Mouse (Mus musculus): ENCODE data around the gene Retreg1. TPM values are rescaled to one million over a fixed set of nuclear protein-coding genes. Genes with fewer than 3 reads are reported as not detected.

The Retreg1 gene
- polyA plus RNA-seq, 1 experiment from 2014 or later: 6.8 TPM

GRCm38 (mm10) chr15:25889927-25890326 lies 46.9 kb downstream of the Retreg1 start:
- Histone ChIP-seq H3K36me3 (no peaks in the 10 kb centered on the region), H3K4me2 (replicated peaks) (no peak overlapping the region), H3K27ac (no peak overlapping the region), H3K9ac (replicated peaks) (no peak overlapping the region), H3K27me3 (no peaks in the 10 kb centered on the region), H3K4me3 (replicated peaks) (no peak overlapping the region), H3K4me1 (replicated peaks) (0 out of 2 replicates have a peak, but pooled peaks cover 3% of the 10 kb centered on the region), H3K9me3 (no peaks in the 10 kb centered on the region)
- ATAC-seq: no peak
- WGBS: 96% methylated on average over 5 of the region's 5 CpGs

- no peak overlapping the region for H3K9ac ChIP-seq (replicated peaks)
- no peak for ATAC-seq
- H3K27me3 ChIP-seq: no peaks in the 10 kb centered on the region
- 0 out of 2 replicates have a peak, but pooled peaks cover 3% of the 10 kb centered on the region for H3K4me1 ChIP-seq (replicated peaks)
- no peaks in the 10 kb centered on the region for H3K36me3 ChIP-seq
- WGBS: 88% methylated on average over 11 of the region's 11 CpGs
- H3K4me3 ChIP-seq (replicated peaks): no peak overlapping the region
- no peaks in the 10 kb centered on the region for H3K9me3 ChIP-seq
- H3K27ac ChIP-seq: no peak overlapping the region
- no peak overlapping the region for H3K4me2 ChIP-seq (replicated peaks)
Observed at GRCm38 (mm10) chr15:25891556-25891955, 48.6 kb downstream of the Retreg1 start.

- 0 out of 2 replicates have a peak, but pooled peaks cover 3% of the 10 kb centered on the region for H3K4me1 ChIP-seq (replicated peaks)
- no peak for ATAC-seq
- H3K4me2 ChIP-seq (replicated peaks): no peak overlapping the region
- H3K4me3 ChIP-seq (replicated peaks): no peak overlapping the region
- 49% methylated on average over 2 of the region's 2 CpGs for WGBS
- no peaks in the 10 kb centered on the region for H3K27me3 ChIP-seq
- no peaks in the 10 kb centered on the region for H3K36me3 ChIP-seq
- H3K9me3 ChIP-seq: no peaks in the 10 kb centered on the region
- no peak overlapping the region for H3K27ac ChIP-seq
- H3K9ac ChIP-seq (replicated peaks): no peak overlapping the region
Observed at GRCm38 (mm10) chr15:25893327-25893726, 50.3 kb downstream of the Retreg1 start.

GRCm38 (mm10) chr15:25896783-25897182 lies 53.8 kb downstream of the Retreg1 start:
- WGBS: 92% methylated on average over 4 of the region's 4 CpGs
- H3K4me3 ChIP-seq (replicated peaks): no peak overlapping the region
- peaks cover 9% of the 10 kb centered on the region; the same call in 1 of the 2 replicates for H3K4me1 ChIP-seq (replicated peaks)
- no peaks in the 10 kb centered on the region for H3K36me3 ChIP-seq
- no peaks in the 10 kb centered on the region for H3K9me3 ChIP-seq
- H3K27ac ChIP-seq: no peak overlapping the region
- ATAC-seq: no peak
- no peak overlapping the region for H3K9ac ChIP-seq (replicated peaks)
- H3K4me2 ChIP-seq (replicated peaks): no peak overlapping the region
- no peaks in the 10 kb centered on the region for H3K27me3 ChIP-seq

GRCm38 (mm10) chr15:25897617-25898016 lies 54.6 kb downstream of the Retreg1 start:
- H3K4me3 ChIP-seq (replicated peaks): no peak overlapping the region
- no peak overlapping the region for H3K9ac ChIP-seq (replicated peaks)
- no peak overlapping the region for H3K4me2 ChIP-seq (replicated peaks)
- H3K4me1 ChIP-seq (replicated peaks): peaks cover 9% of the 10 kb centered on the region; the same call in 1 of the 2 replicates
- H3K36me3 ChIP-seq: no peaks in the 10 kb centered on the region
- 87% methylated on average over 12 of the region's 12 CpGs for WGBS
- H3K27me3 ChIP-seq: no peaks in the 10 kb centered on the region
- no peaks in the 10 kb centered on the region for H3K9me3 ChIP-seq
- no peak for ATAC-seq
- no peak overlapping the region for H3K27ac ChIP-seq

- no peak overlapping the region for H3K27ac ChIP-seq
- H3K4me1 ChIP-seq (replicated peaks): peaks cover 6% of the 10 kb centered on the region; the same call in 1 of the 2 replicates
- no peak overlapping the region for H3K4me2 ChIP-seq (replicated peaks)
- H3K36me3 ChIP-seq: no peaks in the 10 kb centered on the region
- no peak overlapping the region for H3K9ac ChIP-seq (replicated peaks)
- no peak overlapping the region for H3K4me3 ChIP-seq (replicated peaks)
- 25% methylated on average over 5 of the region's 5 CpGs for WGBS
- no peak for ATAC-seq
- H3K9me3 ChIP-seq: no peaks in the 10 kb centered on the region
- H3K27me3 ChIP-seq: no peaks in the 10 kb centered on the region
Observed at GRCm38 (mm10) chr15:25899021-25899420, 56.0 kb downstream of the Retreg1 start.

- no peak overlapping the region for H3K9ac ChIP-seq (replicated peaks)
- H3K4me2 ChIP-seq (replicated peaks): no peak overlapping the region
- no peak overlapping the region for H3K27ac ChIP-seq
- H3K36me3 ChIP-seq: no peaks in the 10 kb centered on the region
- peak; percentile 37; the same call in 1 of the 2 replicates for ATAC-seq
- H3K4me3 ChIP-seq (replicated peaks): no peak overlapping the region
- 6% methylated on average over 7 of the region's 7 CpGs for WGBS
- H3K9me3 ChIP-seq: no peaks in the 10 kb centered on the region
- H3K4me1 ChIP-seq (replicated peaks): peaks cover 6% of the 10 kb centered on the region; the same call in 1 of the 2 replicates
- H3K27me3 ChIP-seq: no peaks in the 10 kb centered on the region
Observed at GRCm38 (mm10) chr15:25900540-25900939, 57.6 kb downstream of the Retreg1 start.

GRCm38 (mm10) chr15:25902931-25903615 lies 60.1 kb downstream of the Retreg1 start:
- no peak for ATAC-seq

GRCm38 (mm10) chr15:25904435-25905021 lies 61.5 kb downstream of the Retreg1 start:
- 91% methylated on average over 14 of the region's 14 CpGs for WGBS
- H3K4me2 ChIP-seq (replicated peaks): no peak overlapping the region
- no peaks in the 10 kb centered on the region for H3K4me1 ChIP-seq (replicated peaks)
- H3K9me3 ChIP-seq: no peaks in the 10 kb centered on the region
- no peak for ATAC-seq
- no peaks in the 10 kb centered on the region for H3K36me3 ChIP-seq
- no peak overlapping the region for H3K27ac ChIP-seq
- no peaks in the 10 kb centered on the region for H3K27me3 ChIP-seq
- H3K9ac ChIP-seq (replicated peaks): no peak overlapping the region
- no peak overlapping the region for H3K4me3 ChIP-seq (replicated peaks)

More at GRCm38 (mm10) chr15:25902931-25903615, 60.1 kb downstream of the Retreg1 start:
- no peak overlapping the region for H3K27ac ChIP-seq
- H3K4me1 ChIP-seq (replicated peaks): peaks cover 6% of the 10 kb centered on the region; the same call in 1 of the 2 replicates
- H3K36me3 ChIP-seq: no peaks in the 10 kb centered on the region
- H3K9ac ChIP-seq (replicated peaks): no peak overlapping the region
- H3K27me3 ChIP-seq: no peaks in the 10 kb centered on the region
- H3K4me2 ChIP-seq (replicated peaks): no peak overlapping the region
- H3K4me3 ChIP-seq (replicated peaks): no peak overlapping the region
- H3K9me3 ChIP-seq: no peaks in the 10 kb centered on the region
- 90% methylated on average over 15 of the region's 15 CpGs for WGBS

- Histone ChIP-seq H3K4me3 (replicated peaks) (no peak overlapping the region), H3K36me3 (no peaks in the 10 kb centered on the region), H3K27ac (no peak overlapping the region), H3K27me3 (no peaks in the 10 kb centered on the region), H3K4me2 (replicated peaks) (0 out of 2 replicates have a peak overlapping the region, but pooled peaks have one; percentile 19), H3K9me3 (no peaks in the 10 kb centered on the region), H3K9ac (replicated peaks) (no peak overlapping the region), H3K4me1 (replicated peaks) (peaks cover 13% of the 10 kb centered on the region)
- WGBS: 29% methylated on average over 11 of the region's 11 CpGs
- peak; percentile 78 for ATAC-seq
Observed at GRCm38 (mm10) chr15:25909783-25910494, 67.0 kb downstream of the Retreg1 start.

- WGBS: 16% methylated on average over 1 of the region's 1 CpGs
- Histone ChIP-seq H3K27ac (no peak overlapping the region), H3K9me3 (no peaks in the 10 kb centered on the region), H3K9ac (replicated peaks) (no peak overlapping the region), H3K4me1 (replicated peaks) (peaks cover 19% of the 10 kb centered on the region), H3K36me3 (no peaks in the 10 kb centered on the region), H3K4me3 (replicated peaks) (no peak overlapping the region), H3K4me2 (replicated peaks) (0 out of 2 replicates have a peak overlapping the region, but pooled peaks have one; percentile 11), H3K27me3 (no peaks in the 10 kb centered on the region)
- ATAC-seq: no peak
Observed at GRCm38 (mm10) chr15:25910495-25910865, 67.5 kb downstream of the Retreg1 start.

GRCm38 (mm10) chr15:25910924-25911323 lies 67.9 kb downstream of the Retreg1 start:
- ATAC-seq: no peak
- H3K4me3 ChIP-seq (replicated peaks): no peak overlapping the region
- H3K27ac ChIP-seq: no peak overlapping the region
- H3K27me3 ChIP-seq: no peaks in the 10 kb centered on the region
- H3K9ac ChIP-seq (replicated peaks): no peak overlapping the region
- WGBS: 85% methylated on average over 1 of the region's 1 CpGs
- no peaks in the 10 kb centered on the region for H3K36me3 ChIP-seq
- peaks cover 23% of the 10 kb centered on the region for H3K4me1 ChIP-seq (replicated peaks)
- no peaks in the 10 kb centered on the region for H3K9me3 ChIP-seq
- H3K4me2 ChIP-seq (replicated peaks): no peak overlapping the region

All from midbrain, embryonic 13.5 days (tissue).